Mouse (Mus musculus) regulatory T cell (primary cell): ENCODE measurements around the gene Wnt1.

ENCODE experiments used
- in situ Hi-C: fragments of 300-600 bp; cut with MboI, MseI; formaldehyde crosslinking; loops from one replicate; pipeline ENCODE4 v1.15.1; 2025; ENCODE audit warnings: high pct_unique_total_duplicates

The Wnt1 gene

GRCm38 (mm10) chr15:98834059-98834458, 44.4 kb downstream of the Wnt1 start:
- in situ Hi-C loops: no loop called here

GRCm38 (mm10) chr15:98835291-98835690, 45.6 kb downstream of the Wnt1 start:
- in situ Hi-C loops: no loop called here

- in situ Hi-C loops: no loop called here
Measured at GRCm38 (mm10) chr15:98837006-98837742, 47.5 kb downstream of the Wnt1 start.

- in situ Hi-C loops: no loop called here
Measured at GRCm38 (mm10) chr15:98837743-98838103, 48.1 kb downstream of the Wnt1 start.

- in situ Hi-C loops: no loop called here
Measured at GRCm38 (mm10) chr15:98839161-98839560, 49.5 kb downstream of the Wnt1 start.

GRCm38 (mm10) chr15:98839671-98840585, 50.3 kb downstream of the Wnt1 start:
- in situ Hi-C loops: no loop called here
